Mouse (Mus musculus) hindbrain, embryonic 15.5 days (tissue): ENCODE measurements at regions not wholly inside any gene's neighbourhood (a gene's known extent, or its start where the extent isn't known, plus 50 kb on each side); places are given as distances from the start of the nearest gene placed in this dataset.
A peak's percentile ranks its signal among the peaks of the same experiment; 100 is the strongest.

Experiments
- ATAC-seq: fragments of 200-750 bp; cut with Nextera tagmentation; 2 replicates; pipeline ENCODE4 v1.8.0; 2017; ENCODE audit warnings: low read depth, moderate number of reproducible peaks, moderate TSS enrichment; ENCODE audit not compliant: low FRiP score
- H3K27ac ChIP-seq: fragments of 300-500 bp; sonication (generic); replicated peaks from 2 replicates; pipeline ENCODE4 v1.5.1; 2015; ENCODE audit warnings: mild to moderate bottlenecking, inconsistent platforms
- H3K27me3 ChIP-seq: fragments of 300-500 bp; sonication (generic); 2 replicates; pipeline ENCODE4 v1.6.1; 2015; ENCODE audit warnings: control low read depth, inconsistent platforms
- H3K36me3 ChIP-seq: fragments of 300-500 bp; sonication (generic); 2 replicates; pipeline ENCODE4 v1.6.1; 2015; ENCODE audit warnings: control low read depth, inconsistent platforms
- H3K4me1 ChIP-seq: fragments of 300-500 bp; sonication (generic); replicated peaks from 2 replicates; pipeline ENCODE4 v1.6.1; 2015; ENCODE audit warnings: control low read depth, inconsistent platforms
- H3K4me2 ChIP-seq: fragments of 300-500 bp; sonication (generic); 2 replicates; pipeline ENCODE4 v1.6.1; 2015; ENCODE audit warnings: moderate library complexity, mild to moderate bottlenecking, inconsistent platforms
- H3K4me3 ChIP-seq: fragments of 300-500 bp; sonication (generic); 2 replicates; pipeline ENCODE4 v1.5.1; 2015; ENCODE audit warnings: mild to moderate bottlenecking, inconsistent platforms
- H3K9ac ChIP-seq: fragments of 300-500 bp; sonication (generic); 2 replicates; pipeline ENCODE4 v1.6.1; 2015; ENCODE audit warnings: inconsistent platforms
- H3K9me3 ChIP-seq: fragments of 300-500 bp; sonication (generic); 2 replicates; pipeline ENCODE4 v1.6.1; 2016; ENCODE audit warnings: control low read depth, inconsistent platforms
- WGBS: fragments of 180-500 bp; shearing (Covaris S2); methylation state at CpG from one replicate; pipeline ENCODE4 v1.1.7; 2015; 5-methylcytosine and 5-hydroxymethylcytosine counted together

- no peak overlapping the region for H3K9ac ChIP-seq
- WGBS, result 89% methylated on average over 9 of the region's 9 CpGs
- H3K4me3 ChIP-seq, result no peak overlapping the region
- no peaks in the 10 kb centered on the region for H3K9me3 ChIP-seq
- no peak overlapping the region for H3K27ac ChIP-seq
- H3K4me1 ChIP-seq, result no peaks in the 10 kb centered on the region
- H3K27me3 ChIP-seq, result no peaks in the 10 kb centered on the region
- H3K36me3 ChIP-seq, result no peaks in the 10 kb centered on the region
- no peak for ATAC-seq
- no peak overlapping the region for H3K4me2 ChIP-seq
These were observed 106.7 kb upstream of the Osmr start for GRCm38 (mm10) chr15:6981430-6981829.

- Histone ChIP-seq H3K36me3 (no peaks in the 10 kb centered on the region), H3K4me1 (no peaks in the 10 kb centered on the region), H3K27ac (no peak overlapping the region), H3K9ac (no peak overlapping the region), H3K9me3 (no peaks in the 10 kb centered on the region), H3K27me3 (no peaks in the 10 kb centered on the region), H3K4me3 (no peak overlapping the region), H3K4me2 (no peak overlapping the region)
- ATAC-seq, result no peak
- WGBS, result 77% methylated on average over 3 of the region's 3 CpGs
These were observed 107.1 kb upstream of the Lifr start for GRCm38 (mm10) chr15:6983320-6983719.

- H3K4me1 ChIP-seq, result no peaks in the 10 kb centered on the region
- no peaks in the 10 kb centered on the region for H3K27me3 ChIP-seq
- ATAC-seq, result peak; percentile 87
These were observed 102.2 kb upstream of the Lifr start for GRCm38 (mm10) chr15:6988187-6988586.

GRCm38 (mm10) chr15:6989094-6989493 is 101.3 kb upstream of the Lifr start:
- Histone ChIP-seq H3K27ac (peak overlapping the region; percentile 60), H3K9ac (no peak overlapping the region), H3K27me3 (no peaks in the 10 kb centered on the region), H3K4me3 (no peak overlapping the region), H3K4me2 (no peak overlapping the region), H3K4me1 (no peaks in the 10 kb centered on the region), H3K9me3 (no peaks in the 10 kb centered on the region), H3K36me3 (no peaks in the 10 kb centered on the region)
- 76% methylated on average over 6 of the region's 6 CpGs for WGBS
- no peak for ATAC-seq

More at GRCm38 (mm10) chr15:6988187-6988586, 102.2 kb upstream of the Lifr start:
- Histone ChIP-seq H3K4me2 (no peak overlapping the region), H3K27ac (peak overlapping the region; percentile 60), H3K9ac (no peak overlapping the region), H3K36me3 (no peaks in the 10 kb centered on the region), H3K9me3 (no peaks in the 10 kb centered on the region), H3K4me3 (no peak overlapping the region)
- WGBS, result 48% methylated on average over 3 of the region's 3 CpGs

- Histone ChIP-seq H3K27ac (no peak overlapping the region), H3K4me1 (no peaks in the 10 kb centered on the region), H3K36me3 (no peaks in the 10 kb centered on the region), H3K9ac (no peak overlapping the region), H3K27me3 (no peaks in the 10 kb centered on the region), H3K4me2 (no peak overlapping the region), H3K9me3 (no peaks in the 10 kb centered on the region), H3K4me3 (no peak overlapping the region)
- 76% methylated on average over 9 of the region's 9 CpGs for WGBS
- no peak for ATAC-seq
These were observed 97.2 kb upstream of the Lifr start for GRCm38 (mm10) chr15:6993226-6993625.

GRCm38 (mm10) chr15:6995246-6995645 is 95.2 kb upstream of the Lifr start:
- no peak overlapping the region for H3K4me3 ChIP-seq
- no peak for ATAC-seq
- H3K36me3 ChIP-seq, result no peaks in the 10 kb centered on the region
- WGBS, result 64% methylated on average over 3 of the region's 3 CpGs
- H3K27me3 ChIP-seq, result no peaks in the 10 kb centered on the region
- no peak overlapping the region for H3K27ac ChIP-seq
- no peaks in the 10 kb centered on the region for H3K9me3 ChIP-seq
- H3K4me2 ChIP-seq, result no peak overlapping the region
- H3K9ac ChIP-seq, result no peak overlapping the region
- H3K4me1 ChIP-seq, result no peaks in the 10 kb centered on the region

GRCm38 (mm10) chr15:6997871-6998270 is 92.5 kb upstream of the Lifr start:
- Histone ChIP-seq H3K27ac (no peak overlapping the region), H3K4me1 (no peaks in the 10 kb centered on the region), H3K4me3 (no peak overlapping the region), H3K9ac (no peak overlapping the region), H3K27me3 (no peaks in the 10 kb centered on the region), H3K9me3 (no peaks in the 10 kb centered on the region), H3K4me2 (no peak overlapping the region), H3K36me3 (no peaks in the 10 kb centered on the region)
- no peak for ATAC-seq
- 92% methylated on average over 5 of the region's 5 CpGs for WGBS

GRCm38 (mm10) chr15:6998576-6999070 is 91.8 kb upstream of the Lifr start:
- no peaks in the 10 kb centered on the region for H3K9me3 ChIP-seq
- H3K4me2 ChIP-seq, result no peak overlapping the region
- H3K27ac ChIP-seq, result no peak overlapping the region
- no peak overlapping the region for H3K4me3 ChIP-seq
- no peak for ATAC-seq
- no peaks in the 10 kb centered on the region for H3K4me1 ChIP-seq
- 82% methylated on average over 5 of the region's 5 CpGs for WGBS
- no peak overlapping the region for H3K9ac ChIP-seq
- no peaks in the 10 kb centered on the region for H3K36me3 ChIP-seq
- H3K27me3 ChIP-seq, result no peaks in the 10 kb centered on the region

- no peaks in the 10 kb centered on the region for H3K9me3 ChIP-seq
- H3K27ac ChIP-seq, result no peak overlapping the region
- 85% methylated on average over 3 of the region's 3 CpGs for WGBS
- no peaks in the 10 kb centered on the region for H3K4me1 ChIP-seq
- H3K36me3 ChIP-seq, result no peaks in the 10 kb centered on the region
- no peak for ATAC-seq
- H3K4me2 ChIP-seq, result no peak overlapping the region
- H3K27me3 ChIP-seq, result no peaks in the 10 kb centered on the region
- no peak overlapping the region for H3K4me3 ChIP-seq
- H3K9ac ChIP-seq, result no peak overlapping the region
These were observed 90.7 kb upstream of the Lifr start for GRCm38 (mm10) chr15:6999667-7000066.

GRCm38 (mm10) chr15:7002226-7002625 is 88.2 kb upstream of the Lifr start:
- Histone ChIP-seq H3K4me3 (no peak overlapping the region), H3K36me3 (no peaks in the 10 kb centered on the region), H3K27ac (no peak overlapping the region), H3K9me3 (no peaks in the 10 kb centered on the region), H3K9ac (no peak overlapping the region), H3K27me3 (no peaks in the 10 kb centered on the region), H3K4me1 (no peaks in the 10 kb centered on the region), H3K4me2 (no peak overlapping the region)
- WGBS, result 66% methylated on average over 5 of the region's 5 CpGs
- no peak for ATAC-seq

- no peak overlapping the region for H3K4me2 ChIP-seq
- no peak overlapping the region for H3K9ac ChIP-seq
- no peak for ATAC-seq
- no peaks in the 10 kb centered on the region for H3K9me3 ChIP-seq
- no peaks in the 10 kb centered on the region for H3K36me3 ChIP-seq
- no peak overlapping the region for H3K4me3 ChIP-seq
- H3K4me1 ChIP-seq, result no peaks in the 10 kb centered on the region
- H3K27me3 ChIP-seq, result no peaks in the 10 kb centered on the region
- H3K27ac ChIP-seq, result no peak overlapping the region
- 86% methylated on average over 2 of the region's 2 CpGs for WGBS
These were observed 87.1 kb upstream of the Lifr start for GRCm38 (mm10) chr15:7003311-7003710.

GRCm38 (mm10) chr15:7005142-7005541 is 85.3 kb upstream of the Lifr start:
- Histone ChIP-seq H3K9me3 (no peaks in the 10 kb centered on the region), H3K4me2 (no peak overlapping the region), H3K36me3 (no peaks in the 10 kb centered on the region), H3K27me3 (no peaks in the 10 kb centered on the region), H3K9ac (no peak overlapping the region), H3K4me1 (no peaks in the 10 kb centered on the region), H3K27ac (no peak overlapping the region), H3K4me3 (no peak overlapping the region)
- no peak for ATAC-seq
- WGBS, result 94% methylated on average over 1 of the region's 1 CpGs

GRCm38 (mm10) chr15:7006271-7006670 is 84.1 kb upstream of the Lifr start:
- no peak for ATAC-seq
- WGBS, result 92% methylated on average over 2 of the region's 2 CpGs
- Histone ChIP-seq H3K9ac (no peak overlapping the region), H3K36me3 (no peaks in the 10 kb centered on the region), H3K9me3 (no peaks in the 10 kb centered on the region), H3K27me3 (no peaks in the 10 kb centered on the region), H3K27ac (no peak overlapping the region), H3K4me1 (no peaks in the 10 kb centered on the region), H3K4me2 (no peak overlapping the region), H3K4me3 (no peak overlapping the region)
